Mouse (Mus musculus) testis, adult 2 months (tissue): Measurements from ENCODE around the gene Rcc1.

ENCODE experiments used
- CTCF ChIP-seq: fragments of 200-500 bp; IDR thresholded peaks from 2 replicates; pipeline ENCODE4 v1.5.1; 2012; ENCODE audit warnings: low read depth, mild to moderate bottlenecking, inconsistent platforms, low read length, moderate library complexity; ENCODE audit not compliant: control insufficient read depth, insufficient read depth, insufficient replicate concordance
- POLR2A ChIP-seq: fragments of 200-500 bp; IDR thresholded peaks from 2 replicates; pipeline ENCODE4 v1.6.1; 2012; ENCODE audit warnings: low read depth, mild to moderate bottlenecking, inconsistent platforms, low read length, moderate library complexity; ENCODE audit not compliant: control insufficient read depth

GRCm38 (mm10) chr4:132365450-132366060, 12.2 kb upstream of the Rcc1 start:
- TF ChIP-seq CTCF (no peak), POLR2A (no peak)
